Mouse (Mus musculus) macrophage (primary cell): ENCODE data around the gene Ap1g1. TPM values are rescaled to one million over a fixed set of nuclear protein-coding genes. Genes with fewer than 3 reads are reported as not detected.

ENCODE experiments used
- H3K27ac ChIP-seq: fragments of 350-480 bp; formaldehyde crosslinking; 2 replicates; pipeline ENCODE4 v1.9.0; 2021
- H3K36me3 ChIP-seq: fragments of 350-480 bp; formaldehyde crosslinking; 2 replicates; pipeline ENCODE4 v1.9.0; 2021; ENCODE audit errors: inconsistent target
- H3K4me3 ChIP-seq: fragments of 350-480 bp; formaldehyde crosslinking; 2 replicates; pipeline ENCODE4 v1.9.0; 2021; ENCODE audit errors: inconsistent target
- H3K79me2 ChIP-seq: fragments of 350-480 bp; formaldehyde crosslinking; 2 replicates; pipeline ENCODE4 v1.9.0; 2021; ENCODE audit errors: inconsistent target
- WGBS: methylation state at CpG from one replicate; pipeline ENCODE4 v1.1.7; 2026; ENCODE audit warnings: inconsistent platforms; ENCODE audit not compliant: missing documents; 5-methylcytosine and 5-hydroxymethylcytosine counted together
- polyA plus RNA-seq: library from polyadenylated mRNA; stranded (reverse); fragments of 250-400 nt; gene quantifications from 3 replicates; pipeline ENCODE4 v1.2.4, GENCODE M21; 2018; ENCODE audit warnings: inconsistent platforms

The Ap1g1 gene
- polyA plus RNA-seq, 1 experiment from 2014 or later = 112 TPM

DNA sequence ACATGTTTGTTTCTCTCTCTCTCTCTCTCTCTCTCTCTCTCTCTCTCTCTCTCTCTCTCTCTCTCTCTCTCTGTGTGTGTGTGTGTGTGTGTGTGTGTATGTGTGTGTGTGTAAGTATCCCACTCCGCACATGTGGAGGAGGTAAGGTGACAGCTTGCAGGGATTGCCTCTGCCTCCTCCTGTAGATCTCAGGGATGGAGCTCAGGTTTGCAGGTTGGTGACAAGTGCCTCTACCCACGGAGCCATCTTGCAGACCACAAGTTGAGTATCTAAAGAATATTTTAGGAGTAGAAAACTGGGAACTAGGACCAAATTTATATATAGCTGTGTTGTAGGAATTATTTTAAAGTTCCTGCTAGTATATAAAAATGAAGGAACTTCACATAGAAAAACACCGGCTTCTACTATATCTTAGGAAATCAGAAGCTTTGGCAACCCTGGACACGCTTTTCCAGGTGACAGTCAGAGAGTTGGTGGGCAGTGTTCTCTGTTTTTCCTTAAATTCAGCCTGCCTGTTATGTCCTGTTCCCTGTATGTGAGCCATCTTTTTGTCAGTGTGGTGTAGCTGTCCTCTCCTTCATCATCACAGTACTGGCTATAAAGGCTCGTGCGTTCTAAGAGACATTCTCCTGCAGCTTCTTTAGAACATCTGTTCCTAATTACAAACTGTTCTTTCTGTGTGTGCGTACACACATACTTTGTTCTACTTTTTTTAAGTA, 29.2 kb downstream of the Ap1g1 start:
- H3K36me3 ChIP-seq = 0 out of 2 replicates have a peak, but pooled peaks cover 10% of the 10 kb centered on the region
- H3K79me2 ChIP-seq = peaks cover 100% of the 10 kb centered on the region
- H3K4me3 ChIP-seq = no peak overlapping the region
- H3K27ac ChIP-seq = no peak overlapping the region
- WGBS = 92% methylated on average over 7 of the region's 7 CpGs

DNA sequence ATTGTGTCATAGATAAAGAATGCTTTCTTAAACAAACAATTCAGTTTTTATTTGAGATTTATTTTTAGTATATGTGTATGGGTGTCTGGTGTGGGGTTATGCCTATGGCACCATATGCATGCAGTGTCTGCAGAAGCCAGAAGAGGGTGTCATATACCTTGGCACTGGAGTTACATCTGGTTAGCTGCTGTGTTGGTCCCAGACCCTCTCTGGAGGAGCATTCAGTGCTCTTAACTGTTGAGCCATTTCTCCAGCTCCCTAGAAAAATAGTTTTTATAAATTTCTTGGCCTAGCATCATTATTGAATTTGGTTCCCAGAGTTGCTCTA, 29.7 kb downstream of the Ap1g1 start:
- Histone ChIP-seq H3K4me3 (no peak overlapping the region), H3K36me3 (0 out of 2 replicates have a peak, but pooled peaks cover 6% of the 10 kb centered on the region), H3K27ac (no peak overlapping the region), H3K79me2 (peaks cover 100% of the 10 kb centered on the region)

DNA sequence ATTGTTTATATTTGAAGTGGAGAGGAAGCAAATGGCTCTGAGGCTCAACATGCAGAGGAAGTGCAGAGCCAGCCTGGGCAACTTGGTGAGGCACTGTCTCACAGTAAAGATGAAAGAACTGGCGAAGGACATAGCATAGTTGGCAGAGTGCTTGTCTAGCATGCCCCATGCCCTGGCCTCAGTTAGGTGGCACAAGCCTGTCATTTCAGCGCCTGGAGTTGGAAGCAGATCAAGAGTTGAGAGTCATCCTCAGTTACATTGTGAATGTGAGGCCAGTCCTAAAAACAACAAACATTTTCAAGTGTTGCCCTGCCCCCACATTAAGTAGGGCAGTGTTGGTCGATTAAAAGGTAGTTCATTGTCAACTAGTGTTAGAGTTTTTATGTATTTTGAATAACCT, 32.1 kb downstream of the Ap1g1 start:
- no peak overlapping the region for H3K4me3 ChIP-seq
- H3K27ac ChIP-seq = no peak overlapping the region
- no peaks in the 10 kb centered on the region for H3K36me3 ChIP-seq
- 85% methylated on average over 3 of the region's 3 CpGs for WGBS
- peaks cover 100% of the 10 kb centered on the region for H3K79me2 ChIP-seq

DNA sequence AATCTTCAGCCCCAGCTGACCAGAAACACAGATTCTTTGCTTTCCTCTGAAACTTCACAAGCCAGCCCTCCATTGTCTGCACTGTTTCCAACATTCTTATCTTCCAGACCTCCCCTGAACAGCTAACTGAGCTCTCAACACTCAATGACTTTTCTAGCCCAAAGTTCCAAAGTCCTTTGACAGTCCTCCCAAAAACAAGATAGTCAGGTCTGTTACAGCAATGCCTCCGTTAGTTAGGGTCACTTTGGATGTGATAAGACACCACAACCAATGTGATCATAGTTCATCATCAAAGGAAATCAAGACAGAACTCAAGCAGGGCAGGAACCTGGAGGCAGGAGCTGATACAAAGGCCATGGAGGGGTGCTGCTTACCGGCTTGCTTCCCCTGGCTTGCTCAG, 36.9 kb downstream of the Ap1g1 start:
- 100% methylated on average over 2 of the region's 2 CpGs for WGBS
- H3K27ac ChIP-seq = no peak overlapping the region
- H3K79me2 ChIP-seq = peaks cover 100% of the 10 kb centered on the region
- no peaks in the 10 kb centered on the region for H3K36me3 ChIP-seq
- no peak overlapping the region for H3K4me3 ChIP-seq

DNA sequence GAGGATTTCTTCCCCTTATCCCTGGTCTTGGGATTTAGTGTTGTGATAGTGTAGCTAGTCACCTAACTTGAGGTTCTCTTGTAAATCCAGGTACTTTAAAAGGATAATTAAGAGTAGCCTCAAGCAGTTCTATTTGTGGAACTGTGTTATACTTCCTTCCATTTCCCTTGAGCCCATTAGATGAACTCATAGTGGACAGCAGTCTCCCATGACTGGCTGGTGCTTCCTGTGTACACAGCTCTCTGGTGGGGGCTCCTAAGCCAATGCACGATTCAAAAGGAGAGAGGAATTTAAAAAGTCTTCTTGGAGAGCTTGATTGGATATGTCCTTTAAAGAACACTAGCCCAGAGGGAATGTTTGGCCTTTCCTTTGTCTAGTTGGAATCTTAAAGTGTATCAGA, 39.6 kb downstream of the Ap1g1 start:
- WGBS = 11% methylated on average over 1 of the region's 1 CpGs
- Histone ChIP-seq H3K4me3 (no peak overlapping the region), H3K79me2 (peaks cover 100% of the 10 kb centered on the region), H3K27ac (peak overlapping the region; percentile 65), H3K36me3 (no peaks in the 10 kb centered on the region)

DNA sequence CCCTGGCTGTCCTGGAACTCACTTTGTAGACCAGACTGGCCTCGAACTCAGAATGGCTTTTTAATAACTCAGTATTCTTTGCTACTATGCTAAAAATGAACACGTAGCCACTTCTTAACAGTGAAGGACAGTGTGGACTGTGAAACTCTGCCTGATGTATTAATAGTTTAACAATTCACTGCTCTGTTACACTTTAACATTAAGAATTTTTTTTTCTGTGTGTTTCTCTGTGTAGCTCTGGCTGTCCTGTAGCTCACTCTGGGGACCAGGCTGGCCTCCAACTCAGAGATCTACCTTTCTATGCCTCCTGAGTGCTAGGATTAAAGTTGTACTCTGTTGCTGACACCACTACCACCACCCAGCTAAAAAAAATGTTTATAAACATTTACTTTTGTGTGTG, 45.2 kb downstream of the Ap1g1 start:
- Histone ChIP-seq H3K4me3 (no peak overlapping the region), H3K27ac (no peak overlapping the region), H3K79me2 (peaks cover 77% of the 10 kb centered on the region), H3K36me3 (peaks cover 31% of the 10 kb centered on the region)
- WGBS = 92% methylated on average over 2 of the region's 2 CpGs

DNA sequence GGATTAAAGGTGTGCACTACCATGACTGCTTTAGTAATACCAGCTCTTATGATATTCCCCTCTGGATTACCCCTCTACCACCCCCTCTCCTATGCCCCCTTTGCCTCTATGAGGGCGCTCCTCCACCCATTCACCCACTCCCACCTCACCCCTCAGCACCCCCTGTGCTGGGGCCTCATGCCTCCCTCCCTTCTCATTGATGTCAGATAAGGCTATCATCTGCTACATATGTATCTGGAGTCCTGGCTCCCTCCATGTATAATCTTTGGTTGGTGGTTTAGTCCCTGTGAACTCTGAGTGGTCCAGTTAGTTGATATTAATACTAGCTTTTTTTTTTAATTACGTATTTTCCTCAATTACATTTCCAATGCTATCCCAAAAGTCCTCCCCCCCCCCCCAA, 61.5 kb downstream of the Ap1g1 start:
- WGBS = 100% methylated on average over 1 of the region's 2 CpGs
- H3K36me3 ChIP-seq = peaks cover 56% of the 10 kb centered on the region

DNA sequence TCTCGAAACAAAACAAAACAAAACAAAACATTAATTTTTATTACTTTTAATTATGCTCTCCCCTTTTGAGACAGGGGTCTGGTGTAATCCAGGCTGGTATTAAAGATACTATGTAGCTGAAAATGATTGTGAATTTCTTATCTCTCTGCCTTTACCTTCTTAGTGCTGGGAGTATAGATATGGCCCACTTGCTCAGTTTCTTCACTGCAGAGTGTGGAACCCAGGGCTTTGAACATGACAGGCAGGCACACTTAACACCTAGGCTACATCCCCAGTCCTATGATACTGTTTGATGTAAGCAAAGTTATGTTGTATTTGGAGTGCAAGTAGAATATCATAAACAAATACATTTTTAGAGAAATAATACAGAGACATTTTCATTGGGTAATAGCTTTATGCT, 64.1 kb downstream of the Ap1g1 start:
- no peaks in the 10 kb centered on the region for H3K79me2 ChIP-seq
- H3K36me3 ChIP-seq = peaks cover 64% of the 10 kb centered on the region
- no peak overlapping the region for H3K4me3 ChIP-seq
- H3K27ac ChIP-seq = no peak overlapping the region
- no CpG with 5 or more reads among the region's 1 CpGs for WGBS

More for the DNA sequence above, 61.5 kb downstream of the Ap1g1 start:
- no peaks in the 10 kb centered on the region for H3K79me2 ChIP-seq
- no peak overlapping the region for H3K4me3 ChIP-seq
- H3K27ac ChIP-seq = no peak overlapping the region

DNA sequence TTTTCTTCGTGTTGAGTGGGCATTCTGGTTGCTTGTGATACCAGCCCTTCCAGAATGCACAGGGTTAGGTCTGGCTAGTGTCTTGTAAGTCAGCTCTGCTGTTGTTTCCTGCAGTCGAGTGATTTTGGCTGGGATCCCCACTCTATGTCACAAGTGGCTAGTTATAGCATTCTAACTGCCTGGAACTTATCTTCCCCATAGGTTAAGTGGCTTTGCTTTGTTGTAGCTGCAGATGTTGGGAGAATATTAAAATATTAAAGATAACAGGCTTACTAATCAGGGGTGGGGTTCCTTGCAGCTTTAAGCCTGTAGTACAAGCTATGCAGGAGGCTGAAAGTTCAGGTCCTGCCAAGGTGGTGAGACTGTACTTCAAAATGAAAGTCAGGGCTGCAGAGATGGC, 69.5 kb downstream of the Ap1g1 start:
- Histone ChIP-seq H3K79me2 (no peaks in the 10 kb centered on the region), H3K27ac (no peak overlapping the region), H3K36me3 (peaks cover 72% of the 10 kb centered on the region), H3K4me3 (no peak overlapping the region)
- 79% methylated on average over 2 of the region's 2 CpGs for WGBS

DNA sequence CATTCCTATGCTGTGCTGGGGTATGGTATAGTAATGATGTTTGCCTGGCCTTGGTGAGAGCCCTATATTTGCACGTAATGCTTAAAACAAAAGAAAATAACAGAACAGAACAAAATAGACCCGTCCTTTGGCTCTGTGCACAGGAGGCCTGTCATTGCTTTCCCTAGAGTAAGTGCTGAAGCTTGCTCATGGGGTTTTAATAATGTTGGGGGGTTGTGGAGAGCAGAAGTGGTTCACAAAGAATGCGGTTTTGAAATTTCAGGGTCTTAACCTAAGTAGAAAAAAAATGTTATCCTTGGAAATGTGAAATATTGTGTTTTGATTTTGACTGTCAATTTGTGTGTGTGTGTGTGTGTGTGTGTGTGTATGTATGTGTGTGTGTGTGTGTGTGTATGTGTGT, 70.6 kb downstream of the Ap1g1 start:
- 100% methylated on average over 2 of the region's 3 CpGs for WGBS
- H3K4me3 ChIP-seq = no peak overlapping the region
- no peaks in the 10 kb centered on the region for H3K79me2 ChIP-seq
- H3K36me3 ChIP-seq = peaks cover 66% of the 10 kb centered on the region
- H3K27ac ChIP-seq = no peak overlapping the region

DNA sequence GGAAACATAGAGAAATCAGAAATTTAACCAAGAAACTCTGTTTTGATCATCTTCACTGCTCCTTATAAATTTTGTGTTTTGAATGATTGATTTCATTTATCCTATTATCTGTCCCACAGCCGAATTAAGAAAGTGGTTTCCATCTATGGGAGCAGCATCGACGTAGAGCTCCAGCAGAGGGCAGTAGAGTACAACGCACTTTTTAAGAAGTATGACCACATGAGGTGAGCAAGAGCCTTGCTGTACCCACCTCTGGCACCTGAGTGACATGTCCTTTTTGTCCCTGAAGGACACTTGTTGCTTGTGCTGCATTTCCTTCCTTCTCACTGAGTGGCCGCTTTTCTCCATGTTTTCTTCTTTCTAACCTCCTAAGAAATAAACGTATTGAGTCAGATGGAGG, 75.1 kb downstream of the Ap1g1 start:
- H3K27ac ChIP-seq = no peak overlapping the region
- H3K36me3 ChIP-seq = peaks cover 76% of the 10 kb centered on the region
- no peaks in the 10 kb centered on the region for H3K79me2 ChIP-seq
- no peak overlapping the region for H3K4me3 ChIP-seq
- WGBS = 39% methylated on average over 6 of the region's 6 CpGs

DNA sequence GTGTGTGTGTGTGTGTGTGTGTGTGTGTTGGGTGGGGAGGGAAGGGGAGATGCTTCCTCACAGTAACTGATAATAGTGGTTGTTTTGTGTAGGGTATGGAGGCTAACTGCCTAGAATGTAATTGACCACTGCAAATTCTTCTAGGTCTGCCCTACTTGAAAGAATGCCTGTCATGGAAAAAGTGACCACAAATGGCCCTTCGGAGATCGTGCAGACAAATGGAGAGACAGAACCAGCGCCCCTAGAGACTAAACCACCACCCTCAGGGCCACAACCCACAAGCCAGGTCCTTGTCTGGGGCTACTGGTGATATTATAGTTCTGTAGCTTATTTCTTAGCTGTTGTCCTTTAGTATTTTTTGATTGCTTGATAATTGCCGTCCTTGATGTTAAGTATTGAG, 76.2 kb downstream of the Ap1g1 start:
- WGBS = 97% methylated on average over 4 of the region's 4 CpGs
- peaks cover 82% of the 10 kb centered on the region for H3K36me3 ChIP-seq
- no peak overlapping the region for H3K27ac ChIP-seq
- H3K4me3 ChIP-seq = no peak overlapping the region
- no peaks in the 10 kb centered on the region for H3K79me2 ChIP-seq

DNA sequence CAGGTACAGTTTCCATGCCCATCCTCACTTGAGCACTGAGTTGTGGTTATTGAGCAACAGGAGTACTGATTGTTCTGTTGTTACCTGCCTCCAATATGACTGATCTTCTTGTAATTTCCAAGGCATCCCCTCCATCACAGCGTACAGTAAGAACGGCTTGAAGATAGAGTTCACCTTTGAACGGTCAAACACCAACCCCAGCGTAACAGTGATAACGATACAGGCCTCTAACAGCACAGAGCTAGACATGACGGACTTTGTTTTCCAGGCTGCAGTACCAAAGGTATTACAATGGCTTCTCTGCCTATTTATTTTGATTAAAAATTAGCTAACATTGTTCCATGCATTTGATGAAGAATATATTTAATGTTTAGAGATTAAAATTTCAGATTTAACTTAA, 77.1 kb downstream of the Ap1g1 start:
- Histone ChIP-seq H3K4me3 (no peak overlapping the region), H3K27ac (no peak overlapping the region), H3K36me3 (peaks cover 82% of the 10 kb centered on the region), H3K79me2 (no peaks in the 10 kb centered on the region)
- WGBS = 93% methylated on average over 6 of the region's 6 CpGs

DNA sequence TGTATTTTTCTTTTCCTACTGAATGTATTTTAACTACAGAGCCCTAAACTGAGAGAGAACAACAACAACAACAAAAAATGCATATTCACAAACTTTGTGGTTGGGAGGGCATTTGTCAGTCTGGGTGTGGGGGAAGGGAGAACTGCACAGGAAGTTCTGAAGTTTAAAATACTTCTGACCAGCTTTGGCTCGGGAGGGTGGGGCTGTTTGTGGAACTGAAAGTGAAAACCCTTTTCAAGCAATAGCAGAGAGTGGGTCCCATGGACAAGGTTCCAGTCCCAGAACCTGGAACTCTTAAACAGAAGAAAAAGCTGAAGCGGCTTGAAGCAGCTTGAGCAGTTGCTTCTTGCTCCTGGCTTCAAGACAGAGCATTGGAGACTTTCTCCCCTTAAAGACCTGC, 85.0 kb downstream of the Ap1g1 start:
- Histone ChIP-seq H3K27ac (peak overlapping the region; percentile 70), H3K4me3 (peak overlapping the region; percentile 15; the same call in 1 of the 2 replicates), H3K79me2 (peaks cover 15% of the 10 kb centered on the region; the same call in 1 of the 2 replicates), H3K36me3 (peaks cover 32% of the 10 kb centered on the region)
- WGBS = 9% methylated on average over 2 of the region's 2 CpGs

DNA sequence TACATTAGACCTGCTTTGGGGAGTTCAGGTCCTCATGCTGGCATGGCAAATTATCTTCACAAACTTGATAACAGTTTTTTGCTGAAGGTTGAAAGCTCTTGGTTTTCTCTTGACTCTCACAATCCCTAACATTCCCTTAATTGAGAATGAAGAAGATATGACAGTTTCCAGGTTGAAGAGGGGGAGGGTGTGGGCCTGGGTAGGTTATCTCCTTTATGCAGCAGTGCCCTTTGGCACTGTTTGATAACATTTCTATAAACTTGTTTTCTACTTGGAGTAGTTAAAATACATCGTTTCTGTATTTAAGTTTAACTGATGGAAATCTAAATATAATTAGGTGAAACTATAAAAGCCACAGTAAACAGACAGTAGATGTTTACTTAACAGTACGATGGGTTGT, 86.4 kb downstream of the Ap1g1 start:
- no peak overlapping the region for H3K4me3 ChIP-seq

DNA sequence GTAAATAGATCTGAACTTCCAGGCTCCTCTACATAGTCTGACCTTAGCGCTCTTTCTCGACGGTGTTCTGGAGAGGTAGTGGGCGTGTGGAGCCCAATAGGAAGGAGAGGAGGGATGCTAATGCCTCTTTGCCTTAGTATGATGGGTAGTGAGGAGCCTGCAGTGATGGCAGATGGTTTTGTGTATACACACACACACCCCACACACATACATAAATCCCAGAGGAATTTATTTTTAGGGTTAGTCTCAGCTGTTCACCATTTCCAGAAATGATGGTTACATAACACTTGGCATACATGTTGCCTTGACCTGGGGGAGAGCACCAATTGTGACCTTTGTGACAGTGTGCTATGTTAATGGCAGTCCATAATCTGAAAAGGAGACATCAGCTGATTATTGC, 87.2 kb downstream of the Ap1g1 start:
- Histone ChIP-seq H3K79me2 (peaks cover 26% of the 10 kb centered on the region; the same call in 1 of the 2 replicates), H3K27ac (no peak overlapping the region), H3K4me3 (no peak overlapping the region), H3K36me3 (peaks cover 10% of the 10 kb centered on the region)
- WGBS = 100% methylated on average over 3 of the region's 4 CpGs

More for the DNA sequence above, 86.4 kb downstream of the Ap1g1 start:
- peaks cover 22% of the 10 kb centered on the region; the same call in 1 of the 2 replicates for H3K79me2 ChIP-seq
- no peak overlapping the region for H3K27ac ChIP-seq
- peaks cover 18% of the 10 kb centered on the region for H3K36me3 ChIP-seq
- 96% methylated on average over 2 of the region's 2 CpGs for WGBS
